Mouse (Mus musculus): ENCODE measurements at regions not wholly inside any gene's neighbourhood (a gene's known extent, or its start where the extent isn't known, plus 50 kb on each side); places are given as distances from the start of the nearest gene placed in this dataset.

DNA sequence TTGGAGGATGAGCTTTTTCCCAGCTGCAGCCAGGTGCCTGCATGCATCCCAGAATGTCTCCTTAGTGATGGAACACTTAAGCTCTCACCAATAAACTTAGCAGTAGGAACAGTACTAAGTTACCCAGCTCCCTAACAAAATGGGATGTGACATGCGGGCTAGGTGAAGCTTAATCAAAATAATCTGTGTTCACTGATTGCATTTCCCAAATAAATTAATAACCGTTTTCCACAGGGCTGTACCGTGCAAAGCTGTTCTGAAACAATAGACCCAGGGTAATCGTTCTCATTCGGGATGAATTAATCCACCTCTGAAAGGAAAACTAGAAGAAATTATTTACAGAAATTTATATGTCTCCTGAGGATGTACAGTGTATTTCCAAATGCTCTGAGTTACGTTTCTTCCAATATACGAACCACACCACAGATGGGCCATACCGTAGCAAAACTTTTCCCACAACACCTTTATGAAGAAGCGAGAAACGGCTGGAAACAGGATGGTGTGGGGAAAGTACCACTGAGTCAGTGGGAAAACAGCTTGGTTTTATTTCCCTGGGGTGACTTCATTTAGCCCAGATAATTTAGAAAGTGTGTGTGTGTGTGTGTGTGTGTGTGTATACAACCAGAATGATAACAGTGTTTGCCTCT lies 148.5 kb upstream of the Adamts16 start:
- no peak for TF ChIP-seq CTCF (IDR thresholded peaks at IDR 0.05)
- no peak for TF ChIP-seq EP300 (IDR thresholded peaks at IDR 0.05)
